Mouse (Mus musculus) lung, embryonic 16.5 days (tissue): ENCODE measurements around the gene Pkd1l2. TPM values are rescaled to one million over a fixed set of nuclear protein-coding genes. Genes with fewer than 3 reads are reported as not detected.

ENCODE experiments used
- ATAC-seq: fragments of 200-750 bp; cut with Nextera tagmentation; 2 replicates; pipeline ENCODE4 v1.8.0; 2017; ENCODE audit warnings: low read depth, mild to moderate bottlenecking, moderate library complexity
- H3K27ac ChIP-seq: fragments of 300-500 bp; sonication (generic); 2 replicates; pipeline ENCODE4 v1.5.1; 2014; ENCODE audit warnings: mild to moderate bottlenecking, control low read depth, low read length
- H3K27me3 ChIP-seq: fragments of 300-500 bp; sonication (generic); 2 replicates; pipeline ENCODE4 v1.6.1; 2014; ENCODE audit warnings: low read depth, low read length, mixed read lengths; ENCODE audit not compliant: control insufficient read depth, insufficient read depth
- H3K36me3 ChIP-seq: fragments of 300-500 bp; sonication (generic); 2 replicates; pipeline ENCODE4 v1.6.1; 2014; ENCODE audit warnings: low read length; ENCODE audit not compliant: control insufficient read depth, insufficient read depth
- H3K4me1 ChIP-seq: fragments of 300-500 bp; sonication (generic); replicated peaks from 2 replicates; pipeline ENCODE4 v1.6.1; 2014; ENCODE audit warnings: low read length, mixed read lengths; ENCODE audit not compliant: control insufficient read depth, insufficient read depth
- H3K4me2 ChIP-seq: fragments of 300-500 bp; sonication (generic); 2 replicates; pipeline ENCODE4 v1.6.1; 2014; ENCODE audit warnings: low read depth, low read length, control low read depth
- H3K4me3 ChIP-seq: fragments of 300-500 bp; sonication (generic); 2 replicates; pipeline ENCODE4 v1.5.1; 2014; ENCODE audit warnings: mild to moderate bottlenecking, low read length, control low read depth
- H3K9ac ChIP-seq: fragments of 300-500 bp; sonication (generic); 2 replicates; pipeline ENCODE4 v1.6.1; 2014; ENCODE audit warnings: low read length, control low read depth
- H3K9me3 ChIP-seq: fragments of 300-500 bp; sonication (generic); 2 replicates; pipeline ENCODE4 v1.6.1; 2016; ENCODE audit warnings: low read length; ENCODE audit not compliant: control insufficient read depth
- WGBS: fragments of 180-500 bp; shearing (Covaris S2); extraction: QIAGEN DNeasy Blood & Tissue Kit; methylation state at CpG from one replicate; pipeline ENCODE4 v1.1.7; 2014; 5-methylcytosine and 5-hydroxymethylcytosine counted together
- polyA plus RNA-seq: library from polyadenylated mRNA; unstranded; fragments of >200 nt; fragmentation: Nextera tagmentation; extraction: Ambion mirVana; gene quantifications from 2 replicates; pipeline ENCODE4 v1.2.1, GENCODE M21; 2015

Pkd1l2 gene
- polyA plus RNA-seq, 1 experiment from 2014 or later = not detected

DNA sequence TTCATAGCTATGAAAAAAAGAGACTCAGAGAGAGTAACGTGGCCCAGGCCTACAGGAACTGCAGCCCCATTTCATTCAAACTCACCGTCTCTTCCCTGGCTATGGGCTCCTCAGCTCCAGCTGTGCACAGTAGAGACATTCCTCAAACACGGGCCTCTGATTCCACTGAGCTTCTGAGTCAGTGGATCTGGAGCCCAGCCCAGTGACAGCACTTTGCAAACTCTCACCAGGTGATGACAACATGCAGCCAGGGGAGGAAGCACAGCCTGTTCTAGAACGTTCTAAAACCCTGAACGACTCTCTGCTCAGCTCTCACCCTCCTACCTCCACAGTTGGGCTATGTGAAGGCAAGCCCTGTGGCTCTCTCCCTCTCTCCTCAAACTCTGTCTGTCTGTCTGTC lies 11.8 kb upstream of the Pkd1l2 start:
- Histone ChIP-seq H3K27me3 (no peaks in the 10 kb centered on the region), H3K27ac (no peak overlapping the region), H3K4me2 (no peak overlapping the region), H3K9me3 (no peaks in the 10 kb centered on the region; the same call in 1 of the 2 replicates), H3K36me3 (no peaks in the 10 kb centered on the region), H3K4me3 (no peak overlapping the region), H3K4me1 (peaks cover 8% of the 10 kb centered on the region), H3K9ac (no peak overlapping the region)
- ATAC-seq = no peak
- WGBS = 26% methylated on average over 5 of the region's 5 CpGs

DNA sequence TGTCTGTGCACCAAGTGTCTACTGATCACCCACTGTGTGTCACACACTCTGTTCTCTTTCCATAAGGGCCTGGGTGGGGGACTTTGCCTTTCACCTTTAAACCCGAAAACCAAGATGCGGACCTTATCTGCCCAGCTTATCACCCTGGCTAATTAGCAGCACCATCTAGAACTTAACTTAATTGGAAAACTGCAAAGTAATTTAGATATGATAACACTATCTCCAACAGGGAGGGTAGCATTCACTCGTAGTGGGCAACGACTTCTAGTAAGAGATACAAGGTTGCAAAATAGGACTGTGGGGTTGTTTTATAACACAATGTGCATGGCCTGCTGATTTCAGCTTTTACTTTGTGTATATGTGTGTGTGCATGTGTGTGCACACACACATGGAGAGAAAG lies 7.6 kb upstream of the Pkd1l2 start:
- Histone ChIP-seq H3K36me3 (no peaks in the 10 kb centered on the region), H3K27me3 (no peaks in the 10 kb centered on the region), H3K4me3 (no peak overlapping the region), H3K9me3 (no peaks in the 10 kb centered on the region), H3K27ac (no peak overlapping the region), H3K4me1 (no peaks in the 10 kb centered on the region; the same call in 1 of the 2 replicates), H3K9ac (no peak overlapping the region), H3K4me2 (no peak overlapping the region)
- 73% methylated on average over 4 of the region's 4 CpGs for WGBS
- ATAC-seq = no peak

DNA sequence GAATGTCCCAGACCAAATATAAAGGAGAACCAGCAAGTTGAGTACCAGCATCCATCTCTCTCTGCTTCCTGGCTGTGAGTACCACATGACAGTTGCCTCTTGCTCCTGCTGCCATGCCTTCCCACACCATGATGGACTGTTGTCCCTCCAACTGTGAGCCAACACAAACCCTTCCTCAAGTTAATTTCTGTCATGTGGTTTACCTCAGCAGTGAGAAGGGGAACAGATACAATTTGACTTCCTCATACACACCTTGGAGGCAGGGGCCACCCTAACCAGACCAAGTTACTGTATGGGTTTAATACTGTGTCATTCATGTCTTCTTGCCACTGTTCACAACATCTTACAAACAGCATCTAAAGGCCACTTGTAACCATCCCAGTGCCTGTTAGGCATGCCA lies 4.8 kb upstream of the Pkd1l2 start:
- no peaks in the 10 kb centered on the region; the same call in 1 of the 2 replicates for H3K4me1 ChIP-seq
- H3K36me3 ChIP-seq = no peaks in the 10 kb centered on the region
- H3K27me3 ChIP-seq = no peaks in the 10 kb centered on the region
- no peaks in the 10 kb centered on the region for H3K9me3 ChIP-seq
- H3K4me3 ChIP-seq = no peak overlapping the region
- H3K9ac ChIP-seq = no peak overlapping the region
- no peak overlapping the region for H3K4me2 ChIP-seq
- H3K27ac ChIP-seq = no peak overlapping the region
- no peak for ATAC-seq

DNA sequence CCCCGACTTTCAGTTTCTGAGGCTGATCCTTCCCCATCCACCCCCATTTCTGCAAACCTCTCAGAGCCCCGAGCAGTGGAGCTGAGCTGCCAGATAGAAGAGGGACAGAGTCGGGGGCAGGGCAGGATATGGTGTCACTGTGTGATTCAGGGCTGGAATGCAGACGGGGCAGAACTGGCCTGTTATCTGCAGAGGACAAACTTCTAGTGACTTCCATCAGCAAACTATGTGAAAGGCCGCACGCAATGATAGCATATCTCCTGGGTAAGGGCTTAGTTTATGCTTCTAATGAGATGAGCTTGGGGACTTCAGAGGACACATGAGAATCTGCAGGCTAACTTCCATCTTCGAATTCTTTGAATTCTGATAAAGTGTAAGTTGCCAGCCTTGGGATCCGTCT lies 3.3 kb upstream of the Pkd1l2 start:
- Histone ChIP-seq H3K4me3 (no peak overlapping the region), H3K4me1 (no peaks in the 10 kb centered on the region; the same call in 1 of the 2 replicates), H3K9ac (no peak overlapping the region), H3K36me3 (no peaks in the 10 kb centered on the region), H3K27ac (no peak overlapping the region), H3K4me2 (no peak overlapping the region), H3K9me3 (no peaks in the 10 kb centered on the region), H3K27me3 (no peaks in the 10 kb centered on the region)
- ATAC-seq = no peak
- 32% methylated on average over 8 of the region's 8 CpGs for WGBS

DNA sequence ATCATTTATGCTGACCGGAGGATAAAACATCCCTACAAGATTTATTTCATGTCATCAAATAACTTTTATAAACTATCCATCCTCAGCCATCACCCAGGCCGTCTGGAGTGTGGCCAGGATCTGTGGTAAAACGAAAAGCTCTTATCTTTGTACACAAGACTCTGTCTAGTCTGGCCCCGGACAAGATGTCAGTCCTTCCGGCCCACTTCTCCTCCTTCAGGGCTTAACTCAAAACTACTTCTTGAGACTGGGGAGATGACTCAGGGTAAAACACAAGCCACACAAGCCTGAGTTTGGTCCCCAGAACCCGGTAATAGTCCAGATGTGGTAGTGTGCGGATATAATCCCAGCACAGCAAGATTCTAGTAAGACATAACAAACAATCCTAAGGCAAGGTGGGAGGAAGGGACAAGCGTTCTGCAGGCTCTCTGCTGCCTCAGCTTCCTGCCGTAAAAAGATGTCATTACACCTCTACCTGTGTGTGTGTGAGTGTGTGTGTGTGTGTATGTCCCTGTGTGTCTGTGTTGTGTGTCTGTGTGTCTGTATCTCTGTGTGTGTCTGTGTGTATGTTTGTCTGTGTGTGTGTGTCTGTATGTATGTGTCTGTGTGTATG lies 804 bp upstream of the Pkd1l2 start:
- no peak for ATAC-seq
- Histone ChIP-seq H3K27ac (no peak overlapping the region), H3K27me3 (no peaks in the 10 kb centered on the region), H3K36me3 (no peaks in the 10 kb centered on the region), H3K4me3 (no peak overlapping the region), H3K4me1 (no peaks in the 10 kb centered on the region; the same call in 1 of the 2 replicates), H3K9ac (no peak overlapping the region), H3K9me3 (no peaks in the 10 kb centered on the region), H3K4me2 (no peak overlapping the region)
- 26% methylated on average over 9 of the region's 9 CpGs for WGBS

DNA sequence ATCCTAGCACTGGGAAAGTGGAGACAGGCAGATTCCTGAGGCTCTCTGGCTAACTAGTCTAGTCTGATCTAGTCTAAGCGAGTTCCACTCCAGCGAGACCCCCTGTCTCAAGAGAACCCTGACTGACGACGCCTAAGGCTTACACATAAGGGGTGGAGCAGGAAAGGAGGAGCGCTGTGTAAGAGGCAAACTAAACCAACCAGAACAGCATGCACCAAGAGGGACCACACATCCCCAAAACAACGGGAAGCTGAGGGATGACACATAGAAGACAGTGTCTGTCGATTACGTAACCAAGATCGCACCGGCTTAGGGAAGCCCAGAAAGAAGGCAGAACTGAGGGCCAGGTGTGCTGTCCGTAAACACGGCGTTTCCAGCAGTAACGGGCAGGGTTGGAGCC lies 2.6 kb downstream of the Pkd1l2 start:
- H3K27ac ChIP-seq = no peak overlapping the region
- no peak overlapping the region for H3K4me2 ChIP-seq
- H3K4me1 ChIP-seq = no peaks in the 10 kb centered on the region
- no peaks in the 10 kb centered on the region for H3K9me3 ChIP-seq
- WGBS = 74% methylated on average over 14 of the region's 14 CpGs
- no peak for ATAC-seq
- H3K4me3 ChIP-seq = no peak overlapping the region
- H3K27me3 ChIP-seq = no peaks in the 10 kb centered on the region
- H3K9ac ChIP-seq = no peak overlapping the region
- H3K36me3 ChIP-seq = no peaks in the 10 kb centered on the region

DNA sequence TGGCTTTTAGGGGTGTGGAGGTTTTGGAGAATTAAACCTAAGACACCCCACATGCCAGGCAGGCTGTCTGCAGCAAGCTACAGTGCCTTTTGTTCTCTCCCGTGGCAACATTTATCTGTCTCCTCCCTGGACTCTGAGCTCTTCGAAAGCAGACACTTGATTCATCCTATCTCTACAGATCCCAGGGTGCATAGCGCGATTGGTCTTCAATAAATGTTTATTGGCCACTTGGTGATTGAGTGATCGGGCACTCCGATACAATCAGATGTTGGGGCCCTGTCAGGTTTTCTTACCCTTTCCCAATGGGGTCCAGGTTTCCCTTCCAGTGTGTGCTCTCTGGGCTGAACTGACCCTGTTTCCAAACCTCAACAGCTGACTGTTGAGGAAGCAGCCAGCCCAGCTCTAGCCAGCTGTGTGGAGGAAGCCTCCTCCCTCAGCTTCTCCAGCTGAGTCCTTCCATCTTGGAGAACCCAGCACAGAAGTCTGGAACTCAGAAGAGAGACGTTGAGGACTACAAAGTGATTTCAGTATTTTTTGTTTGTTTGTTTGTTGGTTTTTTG lies 3.8 kb downstream of the Pkd1l2 start:
- WGBS = 78% methylated on average over 7 of the region's 7 CpGs
- no peak for ATAC-seq
- Histone ChIP-seq H3K9me3 (no peaks in the 10 kb centered on the region), H3K4me1 (no peaks in the 10 kb centered on the region), H3K9ac (no peak overlapping the region), H3K27me3 (no peaks in the 10 kb centered on the region), H3K36me3 (no peaks in the 10 kb centered on the region), H3K4me3 (no peak overlapping the region), H3K4me2 (no peak overlapping the region), H3K27ac (no peak overlapping the region)

DNA sequence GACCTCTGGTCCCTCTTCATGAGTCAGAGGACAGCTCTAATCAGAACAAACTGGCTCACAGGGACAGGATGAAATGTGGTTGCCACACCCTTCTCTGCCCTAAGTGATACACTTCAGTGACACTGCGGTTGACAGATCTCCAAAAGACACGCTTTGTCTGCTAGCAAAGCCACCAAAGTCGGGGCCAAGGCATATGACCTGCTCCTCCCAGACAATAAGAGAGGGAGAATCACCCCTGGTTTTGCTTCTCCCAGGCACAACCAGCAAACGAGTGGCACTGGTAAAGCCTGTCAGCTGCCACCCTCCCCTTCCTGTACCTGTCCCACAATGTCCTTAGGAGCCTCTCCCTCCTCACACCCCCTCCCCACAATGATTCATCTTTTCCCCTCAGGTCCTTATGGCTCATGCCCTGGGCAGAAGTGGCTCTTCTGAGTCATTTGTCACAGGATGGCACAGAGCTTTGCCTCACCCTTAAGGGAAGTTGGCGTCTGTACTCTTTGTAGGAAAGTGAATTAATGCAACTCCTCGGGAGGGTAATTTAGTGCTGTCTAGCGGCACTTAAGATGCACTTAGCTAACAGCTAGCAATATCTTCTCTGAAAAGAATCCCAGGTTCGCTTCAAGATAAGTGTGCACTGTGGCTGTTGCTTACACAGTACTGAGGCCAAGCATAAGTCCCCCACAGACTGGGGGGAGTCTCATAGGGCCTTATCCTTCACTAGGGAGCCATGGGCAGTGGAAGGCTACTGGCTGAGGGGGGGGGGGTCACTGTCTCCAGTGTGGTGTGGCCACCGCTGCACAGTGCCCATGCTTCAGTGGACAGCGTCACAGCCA lies 7.7 kb downstream of the Pkd1l2 start:
- Histone ChIP-seq H3K9me3 (no peaks in the 10 kb centered on the region), H3K4me2 (no peak overlapping the region), H3K4me1 (no peaks in the 10 kb centered on the region), H3K9ac (no peak overlapping the region), H3K27me3 (no peaks in the 10 kb centered on the region), H3K27ac (no peak overlapping the region), H3K36me3 (no peaks in the 10 kb centered on the region), H3K4me3 (no peak overlapping the region)
- no peak for ATAC-seq
- WGBS = 59% methylated on average over 10 of the region's 10 CpGs

DNA sequence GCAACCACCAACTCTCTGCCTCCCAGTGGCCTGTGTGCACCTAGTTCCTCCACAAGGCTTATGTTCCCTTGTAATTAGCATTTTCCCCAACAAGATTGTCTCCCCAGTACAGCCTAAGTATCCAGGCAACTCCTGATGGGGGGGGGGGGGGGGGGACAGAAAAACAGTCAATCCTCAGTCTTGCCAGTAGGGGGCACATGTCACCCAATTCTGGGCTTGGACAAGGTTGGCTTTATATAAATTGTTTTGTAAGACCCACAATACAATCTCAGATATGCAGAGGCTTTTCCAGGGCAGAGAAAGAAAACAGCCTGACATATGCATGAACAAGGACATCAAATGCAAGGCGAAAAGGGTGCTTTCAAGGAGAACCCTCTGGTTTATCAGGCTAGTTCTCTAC lies 12.5 kb downstream of the Pkd1l2 start:
- no peaks in the 10 kb centered on the region for H3K36me3 ChIP-seq
- no peak overlapping the region for H3K4me2 ChIP-seq
- H3K27me3 ChIP-seq = no peaks in the 10 kb centered on the region
- H3K27ac ChIP-seq = no peak overlapping the region
- no peaks in the 10 kb centered on the region for H3K9me3 ChIP-seq
- H3K4me3 ChIP-seq = no peak overlapping the region
- H3K9ac ChIP-seq = no peak overlapping the region
- no peak for ATAC-seq
- no peaks in the 10 kb centered on the region for H3K4me1 ChIP-seq
- 80% methylated on average over 1 of the region's 1 CpGs for WGBS
